Mouse (Mus musculus): ENCODE data around the gene Mbnl2.

GRCm38 (mm10) chr14:120379716-120380115 is 104.2 kb downstream of the Mbnl2 start:
- no peak for TF ChIP-seq POLR2A (IDR thresholded peaks at IDR 0.05; ENCODE audit: control insufficient read depth, extremely low read depth, insufficient read depth, low read length, poor library complexity)
- no peak for TF ChIP-seq CTCF (IDR thresholded peaks at IDR 0.05; ENCODE audit: borderline replicate concordance, control insufficient read depth, extremely low read depth, insufficient read depth, low read length, poor library complexity)

All from thymus, adult 2 months (tissue).